Mouse (Mus musculus) liver, adult 2 months (tissue): ENCODE measurements at regions not wholly inside any gene's neighbourhood (a gene's known extent, or its start where the extent isn't known, plus 50 kb on each side); places are given as distances from the start of the nearest gene placed in this dataset.

Experiments used
- CTCF ChIP-seq: fragments of 200-500 bp; IDR thresholded peaks from 2 replicates; pipeline ENCODE4 v1.5.1; 2011; ENCODE audit warnings: low read depth, low read length, control low read depth
- POLR2A ChIP-seq: fragments of 200-500 bp; IDR thresholded peaks from 2 replicates; pipeline ENCODE4 v1.6.1; 2011; ENCODE audit warnings: low read length, control low read depth; ENCODE audit not compliant: insufficient read depth; ENCODE audit errors: extremely low read depth

GRCm38 (mm10) chr2:45840389-45840788, 723.2 kb upstream of the Zeb2 start:
- TF ChIP-seq CTCF (no peak), POLR2A (no peak)
